Mouse (Mus musculus): ENCODE results near the gene Ccdc114.
"Not testable (repeated sequence)": the region's sequence is repeated elsewhere in the genome, so short reads cannot be mapped to it uniquely, and the experiment has no call there.

The Ccdc114 gene

GRCm38 (mm10) chr7:45919083-45919671 lies 4.7 kb upstream of the Ccdc114 start:
- in situ Hi-C loops (cut with MboI), result no loop called here

- in situ Hi-C loops (cut with MboI), result loop anchor here (5.0 kb wide), 1 partner anchor 47 kb away; the partner anchor contains the start of gene Kdelr1
Measured at GRCm38 (mm10) chr7:45919761-45920160, 4.1 kb upstream of the Ccdc114 start.

- in situ Hi-C loops (cut with MboI), result loop anchor here (5.0 kb wide), 1 partner anchor 48 kb away; the partner anchor contains the start of gene Kdelr1
Measured at GRCm38 (mm10) chr7:45920583-45921241, 3.2 kb upstream of the Ccdc114 start.

- in situ Hi-C loops (cut with MboI), result loop anchor here (5.0 kb wide), 1 partner anchor 49 kb away; the partner anchor contains the start of gene Kdelr1
Measured at GRCm38 (mm10) chr7:45921242-45921621, 2.6 kb upstream of the Ccdc114 start, which contains the start of gene Emp3. Gene Emp3, minus strand, starts transcription at chr7:45921404.

GRCm38 (mm10) chr7:45921950-45922600 lies 1.8 kb upstream of the Ccdc114 start:
- in situ Hi-C loops (cut with MboI), result loop anchor here (5.0 kb wide), 1 partner anchor 50 kb away; the partner anchor contains the start of gene Kdelr1

- in situ Hi-C loops (cut with MboI), result loop anchor here (5.0 kb wide), 1 partner anchor 51 kb away; the partner anchor contains the start of gene Kdelr1
Measured at GRCm38 (mm10) chr7:45922928-45923761, 727 bp upstream of the Ccdc114 start.

GRCm38 (mm10) chr7:45924429-45924816 lies 551 bp downstream of the Ccdc114 start:
- in situ Hi-C loops (cut with MboI), result loop anchor here (5.0 kb wide), 1 partner anchor 52 kb away; the partner anchor contains the start of gene Kdelr1

GRCm38 (mm10) chr7:45928626-45929295 lies 4.9 kb downstream of the Ccdc114 start:
- in situ Hi-C loops (cut with MboI), result no loop called here

GRCm38 (mm10) chr7:45929688-45930087 lies 5.8 kb downstream of the Ccdc114 start:
- in situ Hi-C loops (cut with MboI), result loop anchor here (10.0 kb wide), 1 partner anchor 195 kb away; no protein-coding TSS in a partner anchor

- in situ Hi-C loops (cut with MboI), result loop anchor here (10.0 kb wide), 1 partner anchor 199 kb away; no protein-coding TSS in a partner anchor
Measured at GRCm38 (mm10) chr7:45933766-45934165, 9.9 kb downstream of the Ccdc114 start.

GRCm38 (mm10) chr7:45935114-45935513 lies 11.2 kb downstream of the Ccdc114 start:
- in situ Hi-C loops (cut with MboI), result loop anchor here (10.0 kb wide), 1 partner anchor 200 kb away; no protein-coding TSS in a partner anchor

- in situ Hi-C loops (cut with MboI), result loop anchor here (10.0 kb wide), 1 partner anchor 205 kb away; no protein-coding TSS in a partner anchor
Measured at GRCm38 (mm10) chr7:45939836-45940235, 16.0 kb downstream of the Ccdc114 start.

- in situ Hi-C loops (cut with MboI), result no loop called here
Measured at GRCm38 (mm10) chr7:45941986-45942385, 18.1 kb downstream of the Ccdc114 start.

GRCm38 (mm10) chr7:45943280-45943679 lies 19.4 kb downstream of the Ccdc114 start:
- in situ Hi-C loops (cut with MboI), result not testable (repeated sequence)

GRCm38 (mm10) chr7:45949061-45949460 lies 25.2 kb downstream of the Ccdc114 start:
- in situ Hi-C loops (cut with MboI), result no loop called here

GRCm38 (mm10) chr7:45956611-45957010 lies 32.7 kb downstream of the Ccdc114 start:
- in situ Hi-C loops (cut with MboI), result no loop called here

- in situ Hi-C loops (cut with MboI), result no loop called here
Measured at GRCm38 (mm10) chr7:45971831-45972723, 48.2 kb downstream of the Ccdc114 start.

- in situ Hi-C loops (cut with MboI), result no loop called here
Measured at GRCm38 (mm10) chr7:45973271-45973687, 49.4 kb downstream of the Ccdc114 start.

GRCm38 (mm10) chr7:45974103-45974502 lies 50.2 kb downstream of the Ccdc114 start:
- in situ Hi-C loops (cut with MboI), result no loop called here

GRCm38 (mm10) chr7:45974512-45974911 lies 50.6 kb downstream of the Ccdc114 start:
- in situ Hi-C loops (cut with MboI), result no loop called here
